Mouse (Mus musculus) lung, adult 18-20 months (tissue): Measurements from ENCODE around the gene Fas.

Experiments used
- DNase-seq, 2 experiments: peaks; one replicate each; pipeline ENCODE4 v3.0.0; 2022; ENCODE audit warnings: mixed read lengths in 2 of 2

The Fas gene

DNA sequence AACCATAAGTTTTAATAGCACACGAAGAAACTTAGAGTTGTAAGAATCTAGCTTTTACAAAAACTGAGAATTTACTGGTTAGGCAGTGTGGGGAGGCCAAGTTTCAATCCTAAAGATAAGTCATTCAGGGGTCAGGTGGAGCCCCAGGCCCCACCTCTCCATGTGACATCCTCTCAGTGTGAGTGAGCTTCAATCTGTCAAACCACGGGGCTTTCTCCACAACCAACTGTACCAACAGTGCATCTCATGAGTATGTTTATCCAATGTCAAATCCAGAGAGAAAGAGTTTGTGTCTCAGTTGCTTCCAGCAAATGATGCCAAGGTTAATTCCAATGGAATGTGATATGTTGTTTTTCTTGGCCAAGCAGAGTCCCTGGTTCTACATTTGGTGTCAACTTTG is 5.6 kb upstream of the Fas start:
- DNase-seq = no peak

DNA sequence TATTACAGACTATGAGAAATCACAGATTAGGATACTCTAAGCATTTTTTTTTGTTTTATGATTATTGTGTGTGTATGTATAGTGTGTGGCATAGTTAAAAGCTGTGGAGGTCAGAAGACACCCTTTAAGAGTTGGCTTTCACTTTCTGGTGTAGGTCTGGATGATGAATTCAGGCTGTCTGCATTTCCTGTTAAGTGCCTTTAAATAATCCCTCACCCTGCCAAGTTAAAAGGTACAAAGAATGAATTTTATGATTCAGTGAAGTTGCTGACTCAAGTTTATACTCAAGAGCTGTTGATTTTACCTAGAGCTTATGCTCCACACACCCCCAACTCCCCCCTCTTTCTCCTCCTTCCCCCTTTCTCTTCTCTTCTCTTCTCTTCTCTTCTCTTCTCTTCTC is 3.2 kb upstream of the Fas start:
- no peak for DNase-seq

DNA sequence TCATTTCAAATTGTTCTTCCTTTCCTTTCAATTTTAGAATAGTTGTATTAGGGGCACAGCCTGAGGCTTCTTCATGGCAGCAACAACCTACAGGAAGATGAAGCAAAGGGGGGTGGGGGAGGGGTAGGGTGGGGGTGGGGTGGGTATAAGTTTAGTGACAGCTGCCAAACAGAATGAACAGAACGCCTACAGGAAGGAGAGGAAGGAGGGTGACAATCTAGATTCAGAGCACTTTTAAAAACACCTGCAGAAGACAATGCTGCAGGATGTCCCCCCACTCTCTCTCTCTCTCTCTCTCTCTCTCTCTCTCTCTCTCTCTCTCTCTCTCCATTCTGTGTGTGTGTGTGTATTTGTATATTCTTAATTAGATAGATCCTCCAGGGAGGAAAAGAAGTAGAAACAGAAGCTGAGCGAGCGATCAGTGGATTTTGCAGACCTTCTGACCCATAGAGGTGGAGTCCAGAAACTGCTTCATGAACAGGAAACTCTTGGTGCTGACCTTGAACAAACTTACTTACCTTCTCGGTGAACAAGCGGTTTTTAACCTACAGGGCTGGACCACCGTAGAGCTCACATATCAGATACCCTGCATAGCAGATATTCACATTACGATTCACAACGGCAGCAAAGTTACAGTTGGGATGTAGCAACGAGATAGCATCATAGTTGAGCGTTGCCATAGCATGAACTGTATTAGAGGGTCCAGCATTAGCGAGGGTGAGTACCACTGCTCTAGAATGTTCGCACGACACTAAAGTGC is 2.6 kb upstream of the Fas start:
- no peak for DNase-seq

DNA sequence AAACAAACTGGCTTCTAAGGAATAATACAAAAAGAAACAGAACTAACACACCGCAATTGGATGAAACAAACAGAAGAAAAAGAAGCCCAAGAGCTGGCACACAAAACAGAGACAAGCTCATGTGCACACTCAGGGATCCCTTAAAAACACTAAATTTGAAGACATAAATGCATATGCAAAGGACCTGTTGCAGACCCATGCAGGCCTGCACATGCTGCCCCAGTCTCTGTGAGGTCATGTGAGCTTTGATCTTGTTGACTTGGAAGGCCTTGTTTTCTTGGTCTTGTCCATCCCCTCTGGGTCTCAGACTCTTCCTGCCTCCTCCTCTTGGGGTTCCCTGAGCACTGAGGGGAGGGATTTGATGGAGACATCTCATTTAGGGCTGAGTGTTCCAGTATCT is 1.8 kb upstream of the Fas start:
- DNase-seq = no peak

DNA sequence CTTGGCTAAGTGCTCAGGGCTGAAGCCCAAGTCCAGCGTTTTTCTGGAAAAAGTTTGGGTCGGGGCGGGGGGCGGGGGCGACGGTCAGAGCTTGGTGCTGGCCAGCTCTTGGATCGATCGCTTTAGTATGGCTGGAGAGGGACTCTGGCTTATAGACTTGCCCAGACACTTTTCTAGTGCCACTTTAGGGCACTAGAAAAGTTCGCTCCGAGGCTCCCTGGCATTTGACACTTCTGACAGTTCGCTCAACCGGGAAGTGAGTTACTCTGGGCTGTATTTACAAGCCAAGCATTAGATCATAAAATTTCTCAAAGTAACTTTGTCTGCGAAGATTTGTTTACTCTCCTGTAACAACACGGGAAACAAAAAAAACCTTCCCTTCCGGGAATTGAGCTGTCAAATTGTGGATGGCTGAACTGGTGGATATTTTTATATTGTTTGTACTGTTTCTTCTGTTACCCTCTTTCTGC is 441 bp downstream of the Fas start:
- peak; percentile 34 to 64 for DNase-seq

DNA sequence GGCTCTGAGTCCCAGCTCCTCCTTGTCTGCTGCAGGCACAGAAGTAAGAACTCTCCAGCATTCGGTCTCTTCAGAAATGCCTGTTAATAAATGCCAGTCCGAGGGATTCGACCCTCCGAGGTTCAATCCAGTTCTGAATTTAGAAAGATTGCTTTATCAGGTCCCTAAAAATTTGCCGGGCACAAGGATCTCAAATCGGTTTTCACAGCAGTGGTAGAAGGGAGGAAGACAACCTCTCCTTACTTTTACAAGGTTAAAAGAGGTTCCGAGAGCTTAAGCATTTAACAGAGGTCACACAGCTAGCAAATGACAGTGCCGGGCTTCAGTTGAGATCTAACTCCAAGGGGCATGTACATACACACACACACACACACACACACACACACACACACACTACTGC is 913 bp downstream of the Fas start:
- no peak for DNase-seq

DNA sequence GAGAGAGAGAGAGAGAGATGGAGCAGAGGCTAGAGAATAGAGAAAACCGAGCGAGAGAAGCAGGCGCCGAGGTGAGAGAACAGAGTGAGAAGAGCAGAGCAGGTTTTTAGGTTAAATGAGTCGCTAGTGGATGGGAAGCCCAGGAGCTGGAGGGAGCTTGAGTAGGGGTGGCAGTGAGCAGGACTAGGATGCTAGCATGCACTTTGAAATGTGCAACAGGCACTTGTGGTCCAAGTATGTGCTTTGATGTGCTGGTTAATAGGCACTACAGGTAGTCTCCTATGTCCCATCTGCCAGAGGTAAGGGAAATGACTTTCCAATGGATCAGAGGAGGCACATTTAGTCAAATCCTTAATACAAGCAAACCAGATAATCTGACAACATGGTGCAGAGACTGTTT is 1.5 kb downstream of the Fas start:
- no peak for DNase-seq

DNA sequence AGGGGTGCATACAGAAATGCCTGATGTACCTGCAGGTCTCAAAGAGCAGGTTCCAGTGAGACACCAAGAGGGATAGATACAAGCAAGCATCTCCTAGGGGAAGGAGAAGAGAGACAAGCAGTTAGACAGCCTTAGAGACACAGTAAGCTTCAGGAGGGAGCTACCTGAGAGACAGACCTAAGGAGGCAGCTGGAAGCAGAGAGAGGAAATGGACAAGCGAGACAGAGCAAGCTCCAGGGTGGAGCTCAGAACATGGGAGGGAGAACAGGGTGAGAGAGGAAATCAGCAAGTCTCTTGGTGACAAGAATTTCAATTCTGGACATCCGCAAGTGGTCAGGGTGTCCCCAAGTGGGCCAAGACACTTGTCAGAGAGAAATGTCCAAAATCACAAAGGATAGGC is 2.2 kb downstream of the Fas start:
- DNase-seq = no peak

DNA sequence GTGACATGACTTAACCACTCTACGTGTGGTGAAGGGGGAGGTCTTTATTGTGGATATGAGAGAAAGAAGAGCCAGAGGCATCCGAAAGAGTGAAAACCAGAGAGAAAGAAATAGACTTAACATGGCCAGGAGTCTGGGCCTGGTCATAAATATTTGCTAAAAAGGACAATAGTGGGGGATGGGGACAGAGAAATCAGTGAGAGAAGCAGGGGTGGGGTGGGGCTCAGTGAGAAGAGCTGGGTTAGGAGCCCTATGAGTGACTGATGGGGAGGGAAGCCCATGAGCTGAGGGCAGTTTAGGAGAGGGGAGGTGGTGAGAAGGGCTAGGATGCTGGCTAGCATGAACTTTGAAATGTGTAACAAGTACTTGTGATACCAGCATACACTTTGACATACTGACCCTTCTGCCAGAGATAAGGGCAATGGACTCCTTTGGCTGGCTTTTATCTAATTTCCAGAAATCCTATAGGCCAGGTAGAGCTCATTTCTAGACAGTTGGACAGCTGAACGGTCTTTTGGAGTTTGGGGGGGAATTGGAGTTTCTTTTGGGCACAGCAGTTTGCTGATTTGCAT is 3.0 kb downstream of the Fas start:
- DNase-seq = no peak

DNA sequence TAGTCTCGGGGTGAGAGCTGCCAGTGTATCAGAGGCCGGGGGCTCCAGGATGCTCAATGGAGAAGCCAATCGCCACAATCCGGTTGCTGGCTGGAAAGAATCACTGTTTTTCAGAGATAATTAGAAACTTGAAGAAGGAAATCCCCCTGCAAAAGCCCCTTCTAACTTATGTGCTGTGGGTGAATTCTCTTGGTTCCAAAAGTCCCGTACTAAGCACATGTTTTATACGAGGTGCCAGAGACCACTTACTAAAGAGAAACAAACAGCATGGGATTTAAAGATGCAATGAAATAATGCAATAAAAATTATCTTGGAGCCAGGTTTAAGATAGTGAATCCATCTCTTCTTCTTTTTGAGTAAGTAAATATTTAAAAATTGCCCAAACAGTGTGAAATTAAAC is 5.0 kb downstream of the Fas start:
- DNase-seq = no peak

DNA sequence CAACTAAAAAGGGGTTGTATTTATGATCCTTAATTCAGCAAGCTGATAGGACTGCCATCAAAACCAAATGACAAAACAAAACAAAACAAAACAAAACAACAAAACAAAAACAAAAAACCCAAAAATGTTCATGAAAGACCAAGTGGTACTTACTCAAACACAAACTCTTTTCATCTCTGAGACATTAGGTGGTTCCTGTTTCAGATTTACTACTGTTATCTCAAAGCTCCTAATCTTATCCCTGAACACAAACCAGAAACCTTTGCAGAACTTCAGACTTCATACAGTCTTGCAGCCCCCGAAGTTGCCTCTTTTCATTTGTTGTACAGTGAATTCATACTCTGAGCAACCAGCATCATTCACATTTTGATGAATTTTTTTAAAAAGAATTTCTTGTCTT is 8.1 kb downstream of the Fas start:
- no peak for DNase-seq

DNA sequence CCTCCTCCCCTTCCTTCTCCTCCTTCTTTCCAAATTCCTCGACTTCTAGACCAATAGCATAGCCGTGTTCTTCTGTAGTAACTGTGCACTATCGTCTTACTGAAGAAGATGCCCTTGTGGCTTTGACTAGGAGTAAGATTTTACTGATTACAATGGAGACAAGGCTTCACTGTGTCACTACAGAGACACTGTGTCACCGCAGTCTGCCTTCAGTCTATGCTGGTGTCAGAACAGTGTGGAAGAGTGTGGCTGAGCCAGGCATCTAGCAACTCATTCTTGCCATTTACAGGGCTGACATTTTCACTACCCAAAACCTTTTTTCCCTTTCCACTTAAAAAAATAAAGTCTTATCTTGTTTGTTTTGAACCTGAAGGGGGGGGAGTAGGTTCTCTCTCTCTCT is 8.8 kb downstream of the Fas start:
- DNase-seq = no peak

DNA sequence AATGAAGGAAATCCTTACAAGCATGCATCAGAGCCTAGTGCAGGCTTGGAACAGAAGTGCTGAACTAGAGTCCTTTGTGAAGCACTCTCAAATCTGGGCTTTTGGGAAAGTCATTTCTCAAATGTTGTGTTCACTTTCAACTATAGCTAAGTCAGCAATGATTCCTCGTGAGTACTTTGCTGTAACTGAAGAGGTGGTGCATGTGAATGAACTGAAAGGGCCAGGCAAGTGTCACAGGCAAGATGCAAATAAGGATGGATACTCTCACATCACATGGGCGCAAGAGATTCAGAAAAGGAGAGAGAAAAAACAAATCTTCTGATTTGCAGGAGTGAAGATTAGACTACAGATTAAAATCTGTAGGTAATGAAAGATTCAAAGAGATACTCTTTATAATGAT is 10.0 kb downstream of the Fas start:
- no peak for DNase-seq

DNA sequence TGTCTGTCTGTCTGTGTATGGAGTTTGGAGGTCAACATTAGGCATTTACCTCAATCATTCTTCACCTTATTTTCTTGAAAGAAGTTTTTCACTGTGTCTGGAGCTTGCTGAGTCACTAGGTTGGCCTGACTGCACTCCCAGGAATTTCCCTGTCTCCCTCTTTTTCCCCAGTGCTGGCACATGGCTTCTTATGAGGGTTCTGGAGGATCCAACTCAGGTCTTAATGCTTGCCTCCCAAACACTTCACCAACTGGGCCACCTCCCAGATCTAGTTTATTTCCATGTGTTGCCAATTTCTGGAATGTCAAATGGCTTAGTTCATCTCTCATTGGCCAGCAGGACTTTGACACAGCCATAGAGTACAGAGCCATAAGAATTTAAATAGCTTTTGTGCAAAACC is 14.5 kb downstream of the Fas start:
- no peak for DNase-seq

DNA sequence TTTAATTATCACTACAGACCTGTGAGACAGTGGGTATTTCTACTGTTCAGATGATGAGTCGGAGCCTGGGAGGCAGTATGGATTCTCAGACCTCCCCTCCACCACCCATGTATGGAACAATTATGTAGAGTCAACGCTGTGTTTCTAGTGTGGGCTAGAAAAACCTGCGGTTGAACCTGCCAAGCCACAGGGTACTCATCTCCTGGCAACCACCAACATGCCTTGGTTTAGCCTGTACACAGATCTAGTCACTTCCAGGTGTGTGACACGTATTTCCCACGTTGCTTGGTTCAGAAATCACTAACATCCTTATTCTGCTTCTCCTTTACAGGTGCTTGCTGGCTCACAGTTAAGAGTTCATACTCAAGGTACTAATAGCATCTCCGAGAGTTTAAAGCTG is 16.3 kb downstream of the Fas start:
- no peak for DNase-seq

DNA sequence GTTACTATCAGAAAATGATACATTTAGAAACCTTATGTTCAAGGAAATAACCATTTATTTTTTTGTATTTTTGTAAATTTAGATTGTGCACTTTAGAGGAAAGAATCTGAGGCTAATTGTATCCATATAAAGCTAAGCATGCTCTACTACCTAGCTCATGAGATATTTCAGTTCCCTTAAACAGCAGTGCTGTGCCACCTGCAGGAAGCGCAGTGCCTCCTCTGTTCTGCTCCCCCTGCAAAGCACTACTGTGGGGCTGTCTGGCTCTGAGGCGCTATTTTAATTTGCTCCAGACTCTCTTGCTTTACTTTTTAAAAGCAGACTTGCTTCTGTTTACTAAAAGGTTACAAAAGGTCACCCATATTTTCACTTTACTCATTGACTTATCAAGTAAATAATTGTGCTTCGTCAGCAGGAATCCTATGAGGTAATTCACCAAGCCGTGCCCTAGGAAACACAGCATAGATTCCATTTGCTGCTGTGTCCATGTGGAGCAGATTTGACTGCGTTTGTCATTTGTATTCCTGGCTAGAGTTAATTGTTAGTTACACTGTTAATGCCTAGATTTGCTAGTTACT is 21.8 kb downstream of the Fas start:
- no peak for DNase-seq

DNA sequence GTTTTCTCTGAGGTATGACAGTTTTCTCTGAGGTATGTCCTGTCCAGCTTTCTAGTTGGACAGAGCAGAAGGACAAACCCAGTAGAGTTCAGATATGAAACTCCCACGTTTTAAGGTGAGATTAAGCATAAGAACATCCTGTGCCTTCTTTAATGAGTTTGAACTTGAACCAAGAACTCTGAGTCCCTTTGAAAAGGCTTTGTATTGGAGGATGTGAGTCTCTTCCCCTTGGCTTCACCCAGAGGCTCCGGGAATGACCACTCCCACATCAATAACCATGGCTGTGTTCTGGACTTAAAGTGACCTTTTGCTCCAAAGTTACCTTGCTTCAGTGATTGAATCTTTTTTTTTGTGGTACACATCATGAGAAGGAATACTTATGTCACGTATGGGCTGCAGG is 37.6 kb downstream of the Fas start:
- DNase-seq = peak in 1 of 2 experiments; percentile 24

DNA sequence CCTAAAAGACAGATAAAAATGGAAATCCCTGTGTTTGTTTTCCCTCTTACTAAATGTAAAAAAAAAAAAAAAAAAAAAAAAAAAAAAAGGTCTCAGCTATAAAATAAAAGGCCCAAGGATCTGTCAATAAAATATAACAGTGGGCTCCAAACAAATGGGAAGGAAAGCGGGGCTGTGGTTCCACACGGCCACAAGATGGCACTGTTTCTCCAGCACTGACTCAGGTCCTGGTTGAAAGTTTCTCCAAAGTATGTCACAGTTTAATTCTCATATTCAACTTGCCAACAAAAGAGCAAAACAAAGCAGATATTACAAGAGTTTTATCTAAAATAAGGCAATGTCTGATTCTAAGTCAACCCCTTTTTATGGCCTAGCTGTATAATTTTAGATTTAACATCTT is 43.8 kb downstream of the Fas start:
- peak; percentile 67 to 72 for DNase-seq

DNA sequence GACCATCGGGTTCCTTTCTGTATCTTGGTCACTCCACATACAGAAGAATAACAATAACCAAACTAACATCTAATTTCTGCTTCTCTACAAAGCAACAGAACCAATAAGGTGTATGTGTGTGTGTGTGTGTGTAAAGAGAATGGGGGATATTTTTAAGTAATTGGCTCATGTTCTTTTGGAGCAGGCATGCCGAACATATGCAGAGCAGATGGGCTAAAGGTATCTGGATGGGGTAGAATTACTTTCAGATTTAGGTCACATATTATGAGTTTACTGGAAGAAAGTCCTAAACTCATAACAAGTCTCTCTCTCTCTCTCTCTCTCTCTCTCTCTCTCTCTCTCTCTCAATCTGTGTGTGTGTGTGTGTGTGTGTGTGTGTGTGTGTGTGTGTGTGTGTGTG is 54.2 kb downstream of the Fas start:
- DNase-seq = no peak

DNA sequence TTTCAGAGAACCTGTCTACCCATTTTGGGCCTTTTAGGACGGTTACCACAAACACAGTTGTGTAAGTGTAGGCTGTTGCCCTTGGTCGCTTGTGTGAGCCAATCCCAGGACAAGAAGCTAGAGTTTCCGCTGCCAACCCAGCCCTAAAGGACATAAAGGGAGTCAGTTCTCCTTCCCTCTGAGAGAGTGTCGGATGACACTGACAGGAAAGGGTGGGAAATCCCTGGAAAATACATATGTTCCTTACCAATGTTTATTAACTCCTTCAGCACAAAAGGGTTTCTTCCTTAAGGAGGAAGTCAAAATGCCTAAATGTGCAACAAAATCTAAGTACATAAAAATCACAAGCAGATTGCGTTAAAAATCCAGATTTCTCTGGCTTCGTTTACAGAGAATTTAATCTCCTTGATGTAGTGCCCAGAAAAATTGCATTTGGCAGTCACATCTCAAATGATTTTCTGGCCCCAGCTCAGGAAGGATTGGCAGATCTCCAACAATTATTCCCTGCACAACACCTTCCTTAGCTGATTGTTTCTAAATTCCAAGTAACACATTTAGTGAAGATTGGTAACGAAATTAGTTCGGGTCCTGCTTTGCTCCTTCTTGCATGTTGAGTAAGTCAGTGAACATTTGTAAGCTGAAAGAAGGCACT is 55.3 kb downstream of the Fas start:
- peak; percentile 20 to 40 for DNase-seq

DNA sequence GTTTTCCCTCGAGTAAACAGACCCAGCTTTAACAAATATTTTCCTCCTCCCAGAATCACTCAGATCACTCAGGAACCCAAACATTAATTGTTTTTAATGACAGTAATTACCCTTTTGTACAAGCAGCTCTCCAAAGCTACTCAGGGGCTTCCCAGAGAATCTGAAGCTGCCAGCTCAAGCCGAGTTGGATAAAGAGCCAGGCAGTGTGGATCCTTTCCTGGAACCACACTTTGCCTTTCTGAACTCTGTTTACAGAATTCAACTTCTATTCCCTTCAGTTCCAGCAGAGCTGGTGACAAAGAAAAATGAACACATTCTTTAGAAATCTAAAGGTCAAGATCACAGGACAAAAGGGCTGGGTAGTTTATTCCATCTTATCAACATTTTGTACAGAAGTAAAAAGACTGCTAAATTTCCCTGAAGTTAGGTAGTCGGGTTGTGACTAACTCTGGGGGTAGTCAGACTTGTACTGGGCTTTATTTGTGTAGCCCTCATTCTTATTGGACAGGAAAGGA is 62.9 kb downstream of the Fas start:
- peak; percentile 27 to 36 for DNase-seq

DNA sequence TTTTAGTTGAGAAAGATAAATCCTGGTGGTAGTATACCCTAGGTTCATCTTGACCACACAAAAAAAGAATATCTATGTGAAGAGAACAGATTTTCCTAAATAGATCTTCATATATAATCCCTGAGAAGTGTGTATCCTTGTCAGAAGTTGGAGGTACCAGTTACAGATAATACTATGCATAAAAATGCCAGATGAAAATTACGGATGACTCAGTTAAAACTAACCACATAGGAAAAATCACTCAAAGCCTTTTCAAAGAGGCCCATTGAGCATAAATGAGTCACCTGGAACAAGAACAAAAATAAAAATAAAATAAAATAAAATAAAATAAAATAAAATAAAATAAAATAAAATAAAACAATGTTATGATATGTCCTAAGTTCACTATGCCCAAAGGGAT is 72.2 kb downstream of the Fas start:
- DNase-seq = no peak

DNA sequence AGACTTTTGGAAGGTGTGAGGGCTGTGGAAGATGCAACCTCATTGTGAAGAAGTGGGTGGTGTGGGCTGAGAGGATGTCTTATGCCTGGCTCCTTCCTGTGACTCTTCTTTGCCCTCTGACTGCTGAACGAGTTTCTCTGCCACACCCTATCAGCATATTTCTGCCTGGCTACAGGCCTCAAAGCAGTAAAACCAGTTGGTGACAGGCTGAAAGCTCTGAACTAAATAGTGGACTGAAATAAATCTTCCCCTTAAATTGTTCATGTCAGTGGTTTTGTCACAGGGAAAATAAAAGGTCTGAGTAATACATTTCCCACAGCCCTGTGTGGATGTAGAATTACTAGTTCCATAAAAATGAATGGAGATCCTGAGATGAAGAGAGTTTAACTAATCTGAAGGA is 79.1 kb downstream of the Fas start:
- DNase-seq = peak in 1 of 2 experiments; percentile 21

DNA sequence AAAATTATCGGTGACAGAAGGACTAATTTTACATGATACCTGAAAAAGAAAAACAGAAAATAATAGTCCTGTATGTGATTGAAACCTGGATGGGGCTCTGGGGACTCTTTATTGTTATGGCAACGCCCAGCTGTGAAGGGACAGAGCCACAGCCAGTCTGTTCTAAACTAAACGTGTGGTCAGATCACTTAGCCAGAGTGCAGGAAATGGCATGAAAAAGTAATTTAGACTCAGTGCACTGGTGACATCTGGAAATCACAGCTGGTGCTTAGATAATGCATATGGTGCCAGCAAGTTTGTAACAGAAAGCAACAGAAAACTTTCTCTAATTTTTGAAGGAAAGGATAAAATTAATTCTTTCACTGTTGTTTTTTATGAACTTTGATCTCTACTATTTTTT is 79.9 kb downstream of the Fas start:
- DNase-seq = no peak
